ENCODE assay signal across 24 mouse cellular contexts in genomic region chr9:17158481-17159366, GRCm38 (mm10).
DNase-seq lines count a peak whose midpoint lies in the region; ATAC-seq and TF ChIP-seq lines count a peak whose summit lies in the region.
"Had no signal": no experiment of that assay in that cellular context is flagged by ENCODE, and none has a peak within 500 bp of the region (broad histone marks: within the 10 kb centered on the region; RNA-seq: fewer than 3 reads in every experiment).

No protein-coding gene starts in this region.

- TF ChIP-seq CTCF in kidney, postnatal 0 days (IDR thresholded peaks at IDR 0.05; ENCODE audit: low read depth): no peak

- H3K4me1 ChIP-seq in kidney, postnatal 0 days (replicated peaks; ENCODE audit: insufficient read depth, low read length): no peaks in the 10 kb centered on the region
- H3K4me1 ChIP-seq in embryonic facial prominence, embryonic 14.5 days (ENCODE audit: control insufficient read depth, insufficient read depth, low read length): no peaks in the 10 kb centered on the region
- H3K4me1 ChIP-seq in limb, embryonic 11.5 days (ENCODE audit: control insufficient read depth, insufficient read depth, low read length): no peaks in the 10 kb centered on the region
- H3K4me1 ChIP-seq: embryonic facial prominence, embryonic 15.5 days; forebrain, embryonic 10.5 days; forebrain, embryonic 15.5 days; heart, embryonic 15.5 days; hindbrain, embryonic 13.5 days; intestine, embryonic 15.5 days had no signal

- ATAC-seq in kidney, postnatal 0 days (replicated peaks; ENCODE audit: low FRiP score, low read depth): no peak
- no peak for ATAC-seq in embryonic facial prominence, embryonic 14.5 days (ENCODE audit: low read depth)
- ATAC-seq in limb, embryonic 11.5 days (ENCODE audit: insufficient number of reproducible peaks, low FRiP score, low TSS enrichment, low read depth): peak; percentile 77
- ATAC-seq: forebrain, embryonic 15.5 days; hindbrain, postnatal 0 days; intestine, embryonic 15.5 days had no signal

- no peak overlapping the region for H3K4me3 ChIP-seq in kidney, postnatal 0 days (replicated peaks; ENCODE audit: low read depth, low read length)
- H3K4me3 ChIP-seq in embryonic facial prominence, embryonic 14.5 days (ENCODE audit: low read depth, low read length): no peak overlapping the region
- H3K4me3 ChIP-seq in limb, embryonic 11.5 days (ENCODE audit: low read depth, low read length): no peak overlapping the region
- H3K4me3 ChIP-seq: embryonic facial prominence, embryonic 15.5 days; erythroblast, embryonic 14.5 days; forebrain, embryonic 10.5 days; forebrain, embryonic 15.5 days; heart, adult 2 months; heart, embryonic 15.5 days; hindbrain, embryonic 13.5 days; intestine, embryonic 15.5 days had no signal

- H3K9ac ChIP-seq in kidney, postnatal 0 days (ENCODE audit: low read depth, low read length): no peak overlapping the region
- H3K9ac ChIP-seq in embryonic facial prominence, embryonic 14.5 days (ENCODE audit: low read depth, low read length): no peak overlapping the region
- H3K9ac ChIP-seq in limb, embryonic 11.5 days (ENCODE audit: low read length): no peak overlapping the region
- H3K9ac ChIP-seq: embryonic facial prominence, embryonic 15.5 days; forebrain, embryonic 15.5 days; heart, embryonic 15.5 days; hindbrain, embryonic 13.5 days; intestine, embryonic 15.5 days had no signal

- WGBS in kidney, postnatal 0 days: 40% methylated on average over 5 of the region's 5 CpGs
- WGBS in embryonic facial prominence, embryonic 14.5 days: 55% methylated on average over 5 of the region's 5 CpGs
- WGBS in limb, embryonic 11.5 days: 13% methylated on average over 5 of the region's 5 CpGs

- no peak overlapping the region for H3K4me2 ChIP-seq in kidney, postnatal 0 days (ENCODE audit: low read length)
- no peak overlapping the region for H3K4me2 ChIP-seq in embryonic facial prominence, embryonic 14.5 days (ENCODE audit: low read depth, low read length)
- H3K4me2 ChIP-seq in limb, embryonic 11.5 days (ENCODE audit: low read depth, severe bottlenecking): no peak overlapping the region
- H3K4me2 ChIP-seq: embryonic facial prominence, embryonic 15.5 days; forebrain, embryonic 15.5 days; heart, embryonic 11.5 days; heart, embryonic 15.5 days; hindbrain, embryonic 13.5 days; intestine, embryonic 15.5 days had no signal

- H3K27ac ChIP-seq in kidney, postnatal 0 days: no peak overlapping the region
- H3K27ac ChIP-seq in embryonic facial prominence, embryonic 14.5 days (replicated peaks; ENCODE audit: low read depth, low read length): no peak overlapping the region
- H3K27ac ChIP-seq in limb, embryonic 11.5 days (replicated peaks; ENCODE audit: low read depth, low read length): no peak overlapping the region
- H3K27ac ChIP-seq: embryonic facial prominence, embryonic 15.5 days; forebrain, embryonic 10.5 days; forebrain, embryonic 15.5 days; heart, adult 2 months; heart, embryonic 15.5 days; hindbrain, embryonic 13.5 days; hindbrain, postnatal 0 days; intestine, embryonic 15.5 days had no signal

- no peaks in the 10 kb centered on the region for H3K27me3 ChIP-seq in kidney, postnatal 0 days (ENCODE audit: insufficient read depth, low read length)
- H3K27me3 ChIP-seq in embryonic facial prominence, embryonic 14.5 days (replicated peaks; ENCODE audit: control insufficient read depth, insufficient read depth, low read length): no peaks in the 10 kb centered on the region
- H3K27me3 ChIP-seq in limb, embryonic 11.5 days (ENCODE audit: control insufficient read depth, insufficient read depth, low read length): no peaks in the 10 kb centered on the region
- H3K27me3 ChIP-seq: embryonic facial prominence, embryonic 15.5 days; forebrain, embryonic 15.5 days; heart, embryonic 15.5 days; hindbrain, embryonic 13.5 days; intestine, embryonic 15.5 days had no signal

- H3K9me3 ChIP-seq in kidney, postnatal 0 days (replicated peaks; ENCODE audit: low read length): no peaks in the 10 kb centered on the region
- H3K9me3 ChIP-seq in embryonic facial prominence, embryonic 14.5 days (ENCODE audit: control insufficient read depth, low read length): no peaks in the 10 kb centered on the region
- no peaks in the 10 kb centered on the region for H3K9me3 ChIP-seq in limb, embryonic 11.5 days (ENCODE audit: control insufficient read depth, low read length)
- H3K9me3 ChIP-seq: embryonic facial prominence, embryonic 15.5 days; forebrain, embryonic 10.5 days; forebrain, embryonic 15.5 days; heart, embryonic 15.5 days; hindbrain, embryonic 13.5 days; intestine, embryonic 15.5 days had no signal

- H3K36me3 ChIP-seq in kidney, postnatal 0 days (ENCODE audit: insufficient read depth, low read length): no peaks in the 10 kb centered on the region
- no peaks in the 10 kb centered on the region for H3K36me3 ChIP-seq in embryonic facial prominence, embryonic 14.5 days (ENCODE audit: control insufficient read depth, insufficient read depth, low read length)
- H3K36me3 ChIP-seq in limb, embryonic 11.5 days (ENCODE audit: control insufficient read depth, insufficient read depth, low read length): no peaks in the 10 kb centered on the region
- H3K36me3 ChIP-seq: embryonic facial prominence, embryonic 15.5 days; forebrain, embryonic 10.5 days; forebrain, embryonic 15.5 days; heart, embryonic 15.5 days; hindbrain, embryonic 13.5 days; intestine, embryonic 15.5 days had no signal

- peak; percentile 11 for DNase-seq in kidney, postnatal 0 days (ENCODE audit: low spot score)
- no peak for DNase-seq in kidney, postnatal 25 days
- DNase-seq in embryonic facial prominence, embryonic 14.5 days (ENCODE audit: low spot score): peak; percentile 13
- peak; percentile 47 for DNase-seq in limb, embryonic 11.5 days (ENCODE audit: low spot score)
- peak; percentile 55 for DNase-seq in mesoderm, embryonic 11.5 days (ENCODE audit: low read depth, low spot score)
- no peak for DNase-seq in right cerebral cortex, postnatal 4 days
- DNase-seq in ovary, postnatal 14 days (ENCODE audit: low spot score): no peak
- no peak for DNase-seq in layer of hippocampus, adult 18-20 months (ENCODE audit: low spot score in 2 of 2)
- DNase-seq: adrenal gland, postnatal 10 days; cerebellum, adult 11 months; cerebellum, adult 8-10 months; cerebellum, postnatal 14 days; gastrocnemius, postnatal 10 days; heart, adult 2 months; heart, postnatal 14 days had no signal

Comparison
In these comparisons a context has a peak if more than half of its experiments do, and no peak if none do; other contexts are left out.
1. DNase-seq: peak in kidney, postnatal 0 days (single experiment), embryonic facial prominence, embryonic 14.5 days (single experiment), limb, embryonic 11.5 days (single experiment) and mesoderm, embryonic 11.5 days (single experiment); none in kidney, postnatal 25 days (0 of 2), right cerebral cortex, postnatal 4 days (single experiment), ovary, postnatal 14 days (single experiment) and layer of hippocampus, adult 18-20 months (0 of 2).